Mouse (Mus musculus): Measurements from ENCODE around the gene Prim2.
A peak's percentile ranks its signal among the peaks of the same experiment; 100 is the strongest.

The Prim2 gene

GRCm38 (mm10) chr1:33669708-33670141, at the start of gene Prim2:
Gene Prim2 (minus strand): TSS chr1:33669795.
- peak; percentile 88 for DNase-seq

GRCm38 (mm10) chr1:33717636-33718035, 48.0 kb upstream of the Prim2 start:
- no peak for DNase-seq

GRCm38 (mm10) chr1:33714796-33715195, 45.2 kb upstream of the Prim2 start:
- no peak for DNase-seq

GRCm38 (mm10) chr1:33712026-33712425, 42.4 kb upstream of the Prim2 start:
- no peak for DNase-seq

- no peak for DNase-seq
Observed at GRCm38 (mm10) chr1:33709615-33710014, 40.0 kb upstream of the Prim2 start.

GRCm38 (mm10) chr1:33701244-33701643, 31.6 kb upstream of the Prim2 start:
- DNase-seq, result peak; percentile 16

GRCm38 (mm10) chr1:33696016-33696415, 26.4 kb upstream of the Prim2 start:
- DNase-seq, result no peak

GRCm38 (mm10) chr1:33693893-33694292, 24.3 kb upstream of the Prim2 start:
- no peak for DNase-seq

GRCm38 (mm10) chr1:33690087-33690448, 20.5 kb upstream of the Prim2 start:
- no peak for DNase-seq

GRCm38 (mm10) chr1:33689446-33690086, 20.0 kb upstream of the Prim2 start:
- DNase-seq, result no peak

GRCm38 (mm10) chr1:33688810-33689209, 19.2 kb upstream of the Prim2 start:
- no peak for DNase-seq

- no peak for DNase-seq
Observed at GRCm38 (mm10) chr1:33684459-33684858, 14.9 kb upstream of the Prim2 start.

- DNase-seq, result no peak
Observed at GRCm38 (mm10) chr1:33680890-33681289, 11.3 kb upstream of the Prim2 start.

GRCm38 (mm10) chr1:33680435-33680834, 10.8 kb upstream of the Prim2 start:
- no peak for DNase-seq

- no peak for DNase-seq
Observed at GRCm38 (mm10) chr1:33673158-33673960, 3.8 kb upstream of the Prim2 start.

GRCm38 (mm10) chr1:33672514-33672913, 2.9 kb upstream of the Prim2 start:
- peak; percentile 47 for DNase-seq

- no peak for DNase-seq
Observed at GRCm38 (mm10) chr1:33672083-33672482, 2.5 kb upstream of the Prim2 start.

GRCm38 (mm10) chr1:33671441-33671840, 1.8 kb upstream of the Prim2 start:
- no peak for DNase-seq

GRCm38 (mm10) chr1:33670164-33670616, 595 bp upstream of the Prim2 start:
- DNase-seq, result peak; percentile 76

- DNase-seq, result no peak
Observed at GRCm38 (mm10) chr1:33663605-33664117, 5.9 kb downstream of the Prim2 start.

- no peak for DNase-seq
Observed at GRCm38 (mm10) chr1:33663163-33663562, 6.4 kb downstream of the Prim2 start.

- no peak for DNase-seq
Observed at GRCm38 (mm10) chr1:33658302-33658701, 11.3 kb downstream of the Prim2 start.

- DNase-seq, result no peak
Observed at GRCm38 (mm10) chr1:33657574-33658149, 11.9 kb downstream of the Prim2 start.

- DNase-seq, result no peak
Observed at GRCm38 (mm10) chr1:33650875-33651274, 18.7 kb downstream of the Prim2 start.

Data from right cerebral cortex, adult 18-20 months (tissue).